Mouse (Mus musculus) erythroblast, embryonic 14.5 days (primary cell): ENCODE measurements around the gene Batf.

Source experiments
- GATA1 ChIP-seq: IDR thresholded peaks from 2 replicates; pipeline ENCODE4 v1.6.1; 2012; ENCODE audit warnings: low read length, inconsistent platforms, mixed read lengths
- TAL1 ChIP-seq: IDR thresholded peaks from 3 replicates; pipeline ENCODE4 v1.6.1; 2012; ENCODE audit warnings: low read length, inconsistent platforms, mixed read lengths

GRCm38 (mm10) chr12:85679808-85680207 is 6.7 kb upstream of the Batf start:
- no peak for TF ChIP-seq TAL1
- TF ChIP-seq GATA1, result no peak
